Mouse (Mus musculus) heart, embryonic 11.5 days (tissue): Measurements from ENCODE around the gene Fam83e. TPM values are rescaled to one million over a fixed set of nuclear protein-coding genes. Genes with fewer than 3 reads are reported as not detected.

Experiments used
- ATAC-seq: fragments of 200-750 bp; cut with Nextera tagmentation; replicated peaks from 2 replicates; pipeline ENCODE4 v1.8.0; 2017; ENCODE audit warnings: moderate library complexity; ENCODE audit not compliant: insufficient number of reproducible peaks, low FRiP score, low TSS enrichment
- H3K27ac ChIP-seq: fragments of 300-500 bp; sonication (generic); 2 replicates; pipeline ENCODE4 v1.5.1; 2014; ENCODE audit warnings: mild to moderate bottlenecking, low read depth, low read length
- H3K27me3 ChIP-seq: fragments of 300-500 bp; sonication (generic); 2 replicates; pipeline ENCODE4 v1.6.1; 2014; ENCODE audit warnings: mild to moderate bottlenecking, low read length, mixed read lengths; ENCODE audit not compliant: control insufficient read depth, insufficient read depth
- H3K36me3 ChIP-seq: fragments of 300-500 bp; sonication (generic); 2 replicates; pipeline ENCODE4 v1.6.1; 2014; ENCODE audit warnings: mild to moderate bottlenecking, low read length, moderate library complexity, mixed read lengths; ENCODE audit not compliant: control insufficient read depth, insufficient read depth
- H3K4me1 ChIP-seq: fragments of 300-500 bp; sonication (generic); 2 replicates; pipeline ENCODE4 v1.6.1; 2014; ENCODE audit warnings: low read length; ENCODE audit not compliant: control insufficient read depth, insufficient read depth
- H3K4me2 ChIP-seq: fragments of 300-500 bp; sonication (generic); 2 replicates; pipeline ENCODE4 v1.6.1; 2014; ENCODE audit warnings: mild to moderate bottlenecking, moderate library complexity
- H3K4me3 ChIP-seq: fragments of 300-500 bp; sonication (generic); 2 replicates; pipeline ENCODE4 v1.5.1; 2014; ENCODE audit warnings: low read depth, low read length
- H3K9ac ChIP-seq: fragments of 300-500 bp; sonication (generic); 2 replicates; pipeline ENCODE4 v1.6.1; 2014; ENCODE audit warnings: mild to moderate bottlenecking, low read depth, low read length, moderate library complexity
- H3K9me3 ChIP-seq: fragments of 300-500 bp; sonication (generic); replicated peaks from 2 replicates; pipeline ENCODE4 v1.6.1; 2016; ENCODE audit warnings: low read length; ENCODE audit not compliant: control insufficient read depth
- WGBS: fragments of 180-500 bp; shearing (Covaris S2); extraction: QIAGEN DNeasy Blood & Tissue Kit; methylation state at CpG from one replicate; pipeline ENCODE4 v1.1.7; 2014; ENCODE audit not compliant: insufficient replicate concordance; 5-methylcytosine and 5-hydroxymethylcytosine counted together
- polyA plus RNA-seq: library from polyadenylated mRNA; unstranded; fragments of >200 nt; fragmentation: Nextera tagmentation; extraction: Ambion mirVana; gene quantifications from 2 replicates; pipeline ENCODE4 v1.2.1, GENCODE M21; 2014

The Fam83e gene
- polyA plus RNA-seq, 1 experiment from 2014 or later: 0.67 TPM

DNA sequence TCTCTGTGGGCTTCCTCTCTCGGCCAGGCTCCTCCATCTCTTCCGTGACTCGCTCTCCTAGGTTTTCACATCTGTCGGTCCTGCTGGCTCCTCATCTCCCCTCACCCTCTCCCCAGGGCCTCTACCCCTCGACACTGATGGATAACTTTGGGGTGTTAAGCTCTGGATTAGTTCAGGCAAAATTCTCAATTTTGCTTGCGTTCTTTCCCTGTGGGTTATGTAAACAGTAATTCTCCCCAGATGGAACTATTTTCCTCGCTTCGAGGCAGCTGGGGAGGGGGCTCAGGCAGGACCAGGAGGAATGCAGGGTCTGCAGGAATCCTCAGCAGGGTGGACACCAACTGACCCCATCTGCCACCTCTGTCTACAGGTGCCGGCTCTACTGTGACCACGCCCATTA, 35.2 kb upstream of the Fam83e start:
- Histone ChIP-seq H3K27me3 (peaks cover 3% of the 10 kb centered on the region; the same call in 1 of the 2 replicates), H3K9me3 (no peaks in the 10 kb centered on the region), H3K27ac (no peak overlapping the region), H3K9ac (no peak overlapping the region), H3K4me3 (no peak overlapping the region), H3K4me1 (peaks cover 24% of the 10 kb centered on the region), H3K4me2 (no peak overlapping the region), H3K36me3 (no peaks in the 10 kb centered on the region)
- 51% methylated on average over 10 of the region's 10 CpGs for WGBS
- no peak for ATAC-seq

DNA sequence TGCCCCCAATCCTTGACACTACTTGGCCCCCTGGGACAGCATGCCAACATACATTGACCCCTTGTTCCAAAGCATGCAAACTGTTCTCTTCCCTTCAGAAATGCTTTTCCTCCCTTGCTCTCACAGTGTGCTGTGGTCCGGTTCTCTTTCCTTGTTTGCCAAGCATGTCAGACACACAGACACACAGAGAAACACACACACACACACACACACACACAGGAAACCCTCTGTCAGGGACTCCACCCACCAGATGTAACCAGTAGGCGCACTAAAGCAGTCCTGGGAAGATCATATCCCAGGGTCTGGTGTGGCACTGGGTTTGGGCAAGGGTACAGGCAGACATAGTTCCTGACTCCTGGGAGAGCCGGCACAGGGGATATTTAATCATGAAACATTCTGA, 34.2 kb upstream of the Fam83e start:
- no peak overlapping the region for H3K9ac ChIP-seq
- H3K4me3 ChIP-seq: no peak overlapping the region
- peaks cover 24% of the 10 kb centered on the region for H3K4me1 ChIP-seq
- H3K36me3 ChIP-seq: no peaks in the 10 kb centered on the region
- WGBS: 76% methylated on average over 3 of the region's 3 CpGs
- no peaks in the 10 kb centered on the region for H3K9me3 ChIP-seq
- H3K4me2 ChIP-seq: no peak overlapping the region
- peaks cover 3% of the 10 kb centered on the region; the same call in 1 of the 2 replicates for H3K27me3 ChIP-seq
- no peak for ATAC-seq
- no peak overlapping the region for H3K27ac ChIP-seq

DNA sequence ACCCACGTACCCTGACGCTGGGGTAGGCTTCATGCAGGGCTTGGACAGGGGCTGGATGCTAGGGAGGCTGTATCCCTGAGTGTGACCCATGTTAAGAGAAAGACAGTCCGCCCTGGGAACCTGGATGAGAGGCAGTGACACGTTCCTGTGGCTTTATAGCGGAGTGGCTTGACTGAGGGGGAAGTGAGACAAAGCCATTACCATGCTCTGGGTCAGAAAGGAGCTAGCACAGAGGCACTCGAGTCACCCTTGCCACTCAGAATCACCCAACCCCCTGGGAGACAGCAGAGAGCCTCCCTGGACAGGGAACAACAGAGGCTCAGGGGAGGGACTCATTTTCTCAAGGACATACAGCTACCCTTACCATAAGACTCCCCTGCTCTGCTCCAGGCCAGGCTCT, 31.9 kb upstream of the Fam83e start:
- H3K4me1 ChIP-seq: peaks cover 20% of the 10 kb centered on the region

DNA sequence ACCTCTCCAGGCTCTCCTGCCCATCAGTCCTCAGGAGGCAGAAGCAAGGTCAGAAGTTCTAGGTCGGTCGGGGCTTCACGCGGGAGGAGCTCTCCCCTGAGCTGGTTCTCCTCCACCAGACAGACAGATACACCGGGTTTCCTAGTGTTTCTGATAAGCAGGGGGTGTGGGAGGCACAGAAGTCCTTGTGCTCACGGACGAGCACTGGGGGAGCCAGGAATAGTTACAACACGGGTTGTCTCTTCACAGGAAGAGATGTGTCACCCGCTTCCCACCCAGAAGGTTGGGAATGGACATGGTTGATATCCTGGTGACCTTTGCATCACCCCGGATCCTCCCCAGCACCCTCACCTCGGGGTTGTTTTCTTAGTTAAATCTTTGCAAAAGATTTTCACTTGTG, 31.2 kb upstream of the Fam83e start:
- no peaks in the 10 kb centered on the region for H3K9me3 ChIP-seq
- no peak overlapping the region for H3K9ac ChIP-seq
- WGBS: 24% methylated on average over 11 of the region's 11 CpGs
- peak overlapping the region; percentile 37 for H3K27ac ChIP-seq
- ATAC-seq: no peak
- H3K4me1 ChIP-seq: peaks cover 20% of the 10 kb centered on the region
- no peaks in the 10 kb centered on the region for H3K36me3 ChIP-seq
- H3K27me3 ChIP-seq: no peaks in the 10 kb centered on the region
- H3K4me2 ChIP-seq: peak overlapping the region; percentile 17; the same call in 1 of the 2 replicates
- H3K4me3 ChIP-seq: no peak overlapping the region

More for the DNA sequence above, 31.9 kb upstream of the Fam83e start:
- no peak overlapping the region for H3K4me3 ChIP-seq
- H3K27ac ChIP-seq: no peak overlapping the region
- H3K27me3 ChIP-seq: peaks cover 3% of the 10 kb centered on the region; the same call in 1 of the 2 replicates
- H3K9me3 ChIP-seq: no peaks in the 10 kb centered on the region
- H3K36me3 ChIP-seq: no peaks in the 10 kb centered on the region
- 56% methylated on average over 6 of the region's 6 CpGs for WGBS
- no peak overlapping the region for H3K4me2 ChIP-seq
- ATAC-seq: no peak
- no peak overlapping the region for H3K9ac ChIP-seq

DNA sequence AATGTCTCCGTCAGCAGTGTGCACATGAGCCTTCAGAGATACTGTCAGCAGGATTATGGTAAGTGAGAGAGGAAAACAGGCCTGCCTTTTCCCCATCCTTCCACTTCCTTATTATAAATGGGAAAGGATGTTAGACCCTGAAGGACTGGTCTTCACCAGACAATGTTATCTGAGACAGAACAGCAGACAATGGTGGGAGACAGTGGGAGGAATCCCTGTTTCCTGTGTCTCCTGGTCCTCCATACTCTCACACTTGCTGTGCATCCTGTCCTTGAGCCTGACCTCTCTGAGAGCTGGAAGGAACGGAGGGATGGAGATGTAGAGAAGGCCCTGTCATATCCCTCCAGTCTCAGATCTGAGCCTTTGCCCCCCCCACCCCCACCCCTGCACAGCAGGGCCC, 28.6 kb upstream of the Fam83e start:
- Histone ChIP-seq H3K9me3 (no peaks in the 10 kb centered on the region), H3K4me3 (no peak overlapping the region), H3K36me3 (no peaks in the 10 kb centered on the region), H3K4me2 (no peak overlapping the region), H3K9ac (no peak overlapping the region), H3K27me3 (no peaks in the 10 kb centered on the region), H3K4me1 (peaks cover 15% of the 10 kb centered on the region), H3K27ac (no peak overlapping the region)
- ATAC-seq: no peak
- 49% methylated on average over 2 of the region's 2 CpGs for WGBS

DNA sequence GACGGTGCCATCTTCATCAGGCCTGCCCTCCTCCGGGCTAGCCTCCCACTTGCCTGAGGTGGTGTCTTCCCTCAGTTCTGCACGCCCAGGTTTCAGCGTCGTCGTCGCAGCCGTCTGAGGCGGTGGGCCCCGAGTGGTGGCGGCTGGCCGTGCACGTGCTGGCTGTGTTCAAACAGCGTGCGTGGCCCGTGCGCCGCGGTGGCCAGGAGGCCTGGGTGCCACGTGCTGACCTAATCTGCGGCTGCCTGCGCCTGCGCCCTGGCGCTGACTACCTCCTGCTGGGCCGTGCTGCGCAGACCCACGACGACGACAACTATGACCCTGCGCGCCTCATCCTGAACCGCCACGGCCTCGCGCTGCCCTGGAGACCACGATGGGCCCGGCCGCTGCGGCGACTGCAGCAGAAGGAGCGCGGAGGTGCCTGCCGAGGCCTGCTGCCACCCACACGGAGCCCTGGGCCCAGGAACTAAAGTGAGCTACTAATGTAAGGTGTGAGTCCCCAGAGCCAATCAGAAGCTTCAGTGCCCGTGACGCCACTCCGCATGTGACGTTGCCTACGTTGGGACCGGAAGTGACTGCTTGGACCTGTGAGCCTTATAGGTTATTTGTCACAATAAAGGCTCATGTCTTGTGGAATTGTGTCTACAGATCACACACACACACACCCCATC, 27.0 kb upstream of the Fam83e start, which contains the start of gene Sec1:
Gene Sec1 (minus strand): TSS at position 482 of the 671 bp plus-strand sequence.
- WGBS: 85% methylated on average over 50 of the region's 50 CpGs
- H3K27ac ChIP-seq: no peak within 1 kb of the TSS

DNA sequence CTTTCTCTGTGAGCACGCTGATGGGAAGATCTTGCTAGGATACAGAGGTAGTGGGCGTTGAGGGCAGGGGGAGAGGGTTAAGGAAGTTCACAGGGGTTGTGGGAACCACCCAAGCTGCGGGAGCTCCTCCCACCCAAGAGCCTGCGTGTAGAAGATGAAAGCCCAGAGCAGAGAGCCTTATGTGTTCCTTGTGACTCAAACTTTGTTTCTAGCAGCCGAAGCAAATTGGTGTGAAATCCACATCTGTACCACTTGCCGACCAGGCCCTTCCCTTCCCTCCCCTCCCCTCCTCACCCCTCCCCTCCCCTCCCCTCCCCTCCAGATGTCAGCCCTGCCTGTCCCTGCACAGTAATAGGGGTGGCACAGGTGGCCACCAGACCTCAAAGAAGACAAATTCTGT, 25.9 kb upstream of the Fam83e start:
- H3K36me3 ChIP-seq: no peaks in the 10 kb centered on the region
- H3K4me2 ChIP-seq: no peak overlapping the region
- no peak overlapping the region for H3K27ac ChIP-seq
- no peak overlapping the region for H3K9ac ChIP-seq
- peaks cover 10% of the 10 kb centered on the region for H3K4me1 ChIP-seq
- WGBS: 33% methylated on average over 6 of the region's 6 CpGs
- ATAC-seq: no peak
- H3K9me3 ChIP-seq: no peaks in the 10 kb centered on the region
- H3K27me3 ChIP-seq: peaks cover 23% of the 10 kb centered on the region
- H3K4me3 ChIP-seq: no peak overlapping the region

More for the DNA sequence above, 27.0 kb upstream of the Fam83e start, which contains the start of gene Sec1:
- H3K4me1 ChIP-seq: peaks cover 15% of the 10 kb centered on the region
- H3K9me3 ChIP-seq: no peaks in the 10 kb centered on the region
- no peak within 1 kb of the TSS for H3K4me2 ChIP-seq
- no peak within 1 kb of the TSS for H3K9ac ChIP-seq
- H3K36me3 ChIP-seq: no peaks in the 10 kb centered on the region
- no peak within 1 kb of the TSS for H3K4me3 ChIP-seq
- ATAC-seq: no peak
- peaks cover 13% of the 10 kb centered on the region for H3K27me3 ChIP-seq

DNA sequence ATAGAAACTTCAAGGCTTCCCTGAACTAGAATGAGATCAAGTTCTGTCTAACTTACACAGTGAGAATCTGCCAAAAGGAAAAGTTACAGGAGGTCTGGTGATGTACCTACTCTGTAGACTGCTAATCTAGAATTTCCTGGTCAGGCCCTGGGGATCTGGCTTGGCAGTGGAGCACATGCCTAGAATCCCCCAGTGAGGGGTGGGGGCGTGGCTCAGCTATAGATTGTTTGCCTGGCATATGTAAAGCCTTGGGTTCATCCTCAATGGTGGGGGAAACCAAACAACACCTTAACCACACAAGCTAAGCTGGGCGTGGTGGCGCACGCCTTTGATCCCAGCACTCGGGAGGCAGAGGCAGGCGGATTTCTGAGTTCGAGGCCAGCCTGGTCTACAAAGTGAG, 23.1 kb upstream of the Fam83e start:
- Histone ChIP-seq H3K36me3 (no peaks in the 10 kb centered on the region), H3K27ac (no peak overlapping the region), H3K9me3 (no peaks in the 10 kb centered on the region), H3K9ac (no peak overlapping the region), H3K4me2 (no peak overlapping the region), H3K4me3 (no peak overlapping the region), H3K4me1 (peaks cover 9% of the 10 kb centered on the region), H3K27me3 (peaks cover 29% of the 10 kb centered on the region)
- WGBS: 73% methylated on average over 7 of the region's 7 CpGs
- no peak for ATAC-seq
